Mouse (Mus musculus) hindbrain, embryonic 11.5 days (tissue): ENCODE measurements around the gene Cerk. TPM values are rescaled to one million over a fixed set of nuclear protein-coding genes. Genes with fewer than 3 reads are reported as not detected.

Experiments used
- ATAC-seq: fragments of 200-750 bp; cut with Nextera tagmentation; 2 replicates; pipeline ENCODE4 v1.8.0; 2017; ENCODE audit warnings: mild to moderate bottlenecking, moderate TSS enrichment, moderate library complexity; ENCODE audit not compliant: low FRiP score
- DNase-seq: peaks from one replicate; pipeline ENCODE4 v3.0.0-alpha.2; 2015; ENCODE audit warnings: low spot score
- H3K27ac ChIP-seq: fragments of 300-500 bp; sonication (generic); 2 replicates; pipeline ENCODE4 v1.5.1; 2014; ENCODE audit warnings: mild to moderate bottlenecking, low read depth, low read length
- H3K27me3 ChIP-seq: fragments of 300-500 bp; sonication (generic); 2 replicates; pipeline ENCODE4 v1.6.1; 2014; ENCODE audit warnings: mild to moderate bottlenecking, low read length, moderate library complexity, mixed read lengths; ENCODE audit not compliant: control insufficient read depth, insufficient read depth
- H3K36me3 ChIP-seq: fragments of 300-500 bp; sonication (generic); 2 replicates; pipeline ENCODE4 v1.6.1; 2014; ENCODE audit warnings: mild to moderate bottlenecking, low read length, moderate library complexity, mixed read lengths; ENCODE audit not compliant: control insufficient read depth, insufficient read depth
- H3K4me1 ChIP-seq: fragments of 300-500 bp; sonication (generic); replicated peaks from 2 replicates; pipeline ENCODE4 v1.6.1; 2014; ENCODE audit warnings: low read length, mixed read lengths; ENCODE audit not compliant: control insufficient read depth, insufficient read depth
- H3K4me2 ChIP-seq: fragments of 300-500 bp; sonication (generic); replicated peaks from 2 replicates; pipeline ENCODE4 v1.6.1; 2014; ENCODE audit warnings: mild to moderate bottlenecking, low read depth, low read length
- H3K4me3 ChIP-seq: fragments of 300-500 bp; sonication (generic); 2 replicates; pipeline ENCODE4 v1.5.1; 2014; ENCODE audit warnings: low read depth, low read length
- H3K9ac ChIP-seq: fragments of 300-500 bp; sonication (generic); 2 replicates; pipeline ENCODE4 v1.6.1; 2014; ENCODE audit warnings: low read depth, low read length
- H3K9me3 ChIP-seq: fragments of 300-500 bp; sonication (generic); 2 replicates; pipeline ENCODE4 v1.6.1; 2016; ENCODE audit warnings: low read length; ENCODE audit not compliant: control insufficient read depth
- WGBS: fragments of 180-500 bp; shearing (Covaris S2); extraction: QIAGEN DNeasy Blood & Tissue Kit; methylation state at CpG from one replicate; pipeline ENCODE4 v1.1.7; 2014; 5-methylcytosine and 5-hydroxymethylcytosine counted together
- polyA plus RNA-seq: library from polyadenylated mRNA; unstranded; fragments of >200 nt; fragmentation: Nextera tagmentation; extraction: Ambion mirVana; gene quantifications from 2 replicates; pipeline ENCODE4 v1.2.1, GENCODE M21; 2014

Cerk gene
- polyA plus RNA-seq, 1 experiment from 2014 or later: 16.9 TPM

DNA sequence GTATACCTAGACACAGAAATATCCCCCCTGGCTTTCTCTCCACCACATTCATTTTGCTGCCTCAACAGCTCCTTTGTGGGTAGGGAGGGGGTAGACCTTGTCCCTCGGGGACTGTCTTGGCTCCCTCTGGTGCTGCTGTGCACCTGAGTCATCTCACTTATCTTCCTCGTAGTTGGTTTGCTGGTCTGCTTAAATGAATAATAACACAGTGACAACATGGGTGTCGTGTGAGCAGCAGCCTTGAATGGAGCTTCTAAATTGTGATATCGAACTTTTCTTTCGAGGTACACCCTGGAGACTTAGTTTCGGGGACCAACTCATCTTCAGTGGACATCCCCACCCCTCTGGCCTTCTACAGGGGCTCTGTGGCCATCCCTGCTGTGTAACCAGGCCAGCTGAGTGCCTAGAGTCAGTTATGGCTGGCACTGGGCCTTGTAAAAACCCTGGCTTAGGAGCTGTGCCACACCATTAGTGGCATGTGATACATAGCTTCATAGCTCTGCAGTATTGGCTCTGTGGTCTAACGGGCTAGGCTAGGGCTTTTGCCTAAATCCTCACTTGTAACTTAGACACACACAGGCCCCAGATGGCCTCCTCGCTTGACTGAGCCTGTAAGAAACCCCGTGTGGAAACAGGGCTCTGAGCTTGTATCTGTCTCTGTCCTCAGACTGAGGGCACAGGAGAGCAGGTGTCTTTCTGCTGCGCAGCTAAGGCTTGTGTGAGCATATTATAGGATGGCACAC lies 75.4 kb downstream of the Cerk start:
- ATAC-seq: no peak
- no peak overlapping the region for H3K9ac ChIP-seq
- H3K4me2 ChIP-seq: no peak overlapping the region
- H3K27me3 ChIP-seq: no peaks in the 10 kb centered on the region
- WGBS: 79% methylated on average over 10 of the region's 10 CpGs
- no peaks in the 10 kb centered on the region for H3K9me3 ChIP-seq
- DNase-seq: no peak
- no peaks in the 10 kb centered on the region for H3K36me3 ChIP-seq
- no peak overlapping the region for H3K27ac ChIP-seq
- no peak overlapping the region for H3K4me3 ChIP-seq
- peaks cover 8% of the 10 kb centered on the region for H3K4me1 ChIP-seq

DNA sequence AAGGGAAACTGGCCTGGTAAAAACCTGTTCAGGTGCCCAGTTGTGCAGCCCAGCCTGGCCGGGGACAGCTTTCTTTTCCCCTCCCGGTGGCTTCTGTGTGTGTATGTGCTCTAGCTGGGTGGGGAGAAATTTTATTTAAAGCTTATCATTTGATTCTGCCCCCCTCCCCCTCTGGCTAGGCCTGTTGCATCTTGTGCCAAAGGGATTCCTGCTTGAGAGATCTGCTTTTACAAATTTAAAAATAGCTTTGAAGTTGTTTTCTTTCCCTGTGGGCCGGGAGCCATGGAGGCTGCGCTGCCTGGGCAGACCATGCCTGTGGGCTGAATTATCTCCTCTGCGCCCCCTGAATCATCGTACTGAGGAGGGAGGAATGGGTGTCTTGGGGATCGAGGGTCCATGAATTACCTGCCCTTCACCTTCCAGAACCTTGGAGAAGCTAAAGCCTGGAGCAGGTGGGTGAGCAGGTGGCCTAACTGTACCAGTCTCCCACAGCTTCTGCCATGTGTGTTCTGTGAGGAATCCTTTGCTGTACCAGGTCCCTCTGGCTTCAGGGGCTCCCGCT lies 76.2 kb downstream of the Cerk start:
- no peak for ATAC-seq
- Histone ChIP-seq H3K9ac (no peak overlapping the region), H3K4me1 (peaks cover 8% of the 10 kb centered on the region), H3K4me2 (no peak overlapping the region), H3K9me3 (no peaks in the 10 kb centered on the region), H3K27me3 (no peaks in the 10 kb centered on the region), H3K36me3 (no peaks in the 10 kb centered on the region), H3K4me3 (no peak overlapping the region), H3K27ac (no peak overlapping the region)
- whole genome bisulfite sequencing: 90% methylated on average over 8 of the region's 8 CpGs
- DNase-seq: no peak

DNA sequence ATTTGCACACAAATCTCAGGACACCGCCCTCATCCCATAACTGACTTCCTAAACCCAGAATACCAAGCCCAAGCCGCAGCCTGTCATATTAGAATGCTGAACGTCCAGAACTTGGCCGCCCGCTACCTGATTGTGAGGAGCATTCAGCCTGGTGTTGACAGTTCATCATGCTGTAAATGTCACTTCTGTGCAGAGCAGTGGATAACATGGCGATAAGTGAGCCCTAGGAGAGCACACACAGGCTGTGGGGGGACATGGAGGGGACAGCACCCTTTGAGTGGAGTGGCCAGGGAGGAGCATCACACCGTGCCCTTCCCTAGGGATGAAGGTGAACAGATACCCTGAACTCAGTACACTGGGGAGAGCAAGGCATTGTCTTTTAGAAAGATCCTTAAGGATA lies 76.7 kb downstream of the Cerk start:
- ATAC-seq (no peak), DNase-seq (no peak)
- H3K4me1 ChIP-seq: peaks cover 8% of the 10 kb centered on the region

DNA sequence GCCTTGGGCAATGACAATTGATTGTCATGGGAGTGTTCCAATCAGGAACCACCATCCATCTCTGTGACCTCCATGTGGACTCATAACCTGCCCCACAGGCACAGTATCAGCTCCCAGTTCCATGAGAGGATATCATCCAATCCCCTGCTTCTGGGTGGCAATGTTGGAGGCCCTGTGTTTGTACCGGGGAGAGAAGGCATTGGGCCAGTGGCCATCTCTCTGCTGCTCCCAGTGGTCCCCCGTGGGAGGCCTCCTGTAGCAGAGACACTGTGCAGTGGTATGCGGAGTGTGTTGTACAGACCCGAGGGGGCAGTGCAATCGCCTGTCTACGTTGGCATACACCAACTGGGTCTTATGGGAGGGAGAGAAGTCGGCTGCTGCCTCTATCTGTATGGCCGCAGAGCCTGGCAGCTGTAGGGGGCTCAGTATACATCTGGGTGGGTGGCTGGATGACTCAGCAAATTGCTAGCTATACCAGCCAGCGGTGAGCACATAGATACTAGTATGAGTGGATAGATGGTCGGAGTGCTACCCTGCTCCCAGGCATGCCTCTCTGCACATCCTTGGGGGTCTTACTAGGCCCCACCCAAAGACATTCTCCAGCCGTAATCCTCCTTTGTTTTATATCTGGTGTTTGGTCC lies 78.0 kb downstream of the Cerk start:
- WGBS: 83% methylated on average over 11 of the region's 11 CpGs
- no peak for DNase-seq
- no peaks in the 10 kb centered on the region for H3K27me3 ChIP-seq

More for the DNA sequence above, 76.7 kb downstream of the Cerk start:
- no peaks in the 10 kb centered on the region for H3K27me3 ChIP-seq
- H3K4me2 ChIP-seq: no peak overlapping the region
- H3K9ac ChIP-seq: no peak overlapping the region
- H3K27ac ChIP-seq: no peak overlapping the region
- H3K9me3 ChIP-seq: no peaks in the 10 kb centered on the region
- H3K36me3 ChIP-seq: no peaks in the 10 kb centered on the region
- 90% methylated on average over 7 of the region's 7 CpGs for whole genome bisulfite sequencing
- no peak overlapping the region for H3K4me3 ChIP-seq

DNA sequence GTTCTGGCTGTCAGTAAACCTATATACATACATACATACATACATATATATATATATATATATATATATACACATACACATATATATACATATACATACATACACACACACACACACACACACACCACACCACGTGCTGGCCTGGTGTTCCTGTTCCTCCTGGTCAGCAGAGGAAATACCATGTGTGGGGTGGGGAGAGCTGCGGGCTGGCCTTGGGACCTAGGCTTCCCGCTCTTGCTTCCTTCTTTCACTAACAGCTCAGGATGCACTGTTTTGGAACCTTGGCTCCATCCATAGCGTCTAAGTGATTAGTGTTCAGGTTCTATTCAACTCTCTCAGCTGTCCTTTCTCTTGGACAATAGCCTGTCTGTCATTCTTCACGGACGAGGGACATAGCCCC lies 80.2 kb downstream of the Cerk start:
- no peak overlapping the region for H3K27ac ChIP-seq
- 69% methylated on average over 6 of the region's 6 CpGs for WGBS

More for the DNA sequence above, 78.0 kb downstream of the Cerk start:
- Histone ChIP-seq H3K9me3 (no peaks in the 10 kb centered on the region), H3K9ac (no peak overlapping the region), H3K36me3 (no peaks in the 10 kb centered on the region), H3K27ac (no peak overlapping the region), H3K4me1 (peaks cover 3% of the 10 kb centered on the region; the same call in 1 of the 2 replicates), H3K4me2 (no peak overlapping the region), H3K4me3 (no peak overlapping the region)
- no peak for ATAC-seq

DNA sequence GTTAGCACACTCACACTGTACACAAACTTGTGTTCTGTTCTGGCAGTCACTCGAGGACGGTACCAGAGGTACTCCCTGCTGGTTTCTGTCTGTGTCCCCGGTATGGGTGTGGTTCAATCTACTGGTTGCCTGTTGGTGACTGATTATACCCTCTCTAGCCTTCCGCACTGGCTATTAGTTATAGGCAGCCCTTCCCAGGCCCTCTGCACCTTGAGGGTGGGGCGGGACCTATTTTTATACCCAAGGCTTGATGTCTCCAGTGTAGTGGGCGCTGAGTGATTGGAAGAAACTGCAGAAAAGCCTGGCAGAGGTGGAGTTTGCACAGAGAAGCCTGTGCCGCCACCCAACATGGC lies 80.6 kb downstream of the Cerk start:
- Histone ChIP-seq H3K27ac (no peak overlapping the region), H3K9ac (no peak overlapping the region), H3K36me3 (no peaks in the 10 kb centered on the region), H3K4me3 (no peak overlapping the region), H3K4me2 (no peak overlapping the region), H3K4me1 (no peaks in the 10 kb centered on the region), H3K27me3 (no peaks in the 10 kb centered on the region), H3K9me3 (no peaks in the 10 kb centered on the region)
- 90% methylated on average over 7 of the region's 7 CpGs for WGBS
- DNase-seq: no peak
- no peak for ATAC-seq

More for the DNA sequence above, 80.2 kb downstream of the Cerk start:
- Histone ChIP-seq H3K4me1 (no peaks in the 10 kb centered on the region), H3K4me2 (no peak overlapping the region), H3K27me3 (no peaks in the 10 kb centered on the region), H3K9ac (no peak overlapping the region), H3K4me3 (no peak overlapping the region), H3K36me3 (no peaks in the 10 kb centered on the region), H3K9me3 (no peaks in the 10 kb centered on the region)
- no peak for ATAC-seq
- no peak for DNase-seq

DNA sequence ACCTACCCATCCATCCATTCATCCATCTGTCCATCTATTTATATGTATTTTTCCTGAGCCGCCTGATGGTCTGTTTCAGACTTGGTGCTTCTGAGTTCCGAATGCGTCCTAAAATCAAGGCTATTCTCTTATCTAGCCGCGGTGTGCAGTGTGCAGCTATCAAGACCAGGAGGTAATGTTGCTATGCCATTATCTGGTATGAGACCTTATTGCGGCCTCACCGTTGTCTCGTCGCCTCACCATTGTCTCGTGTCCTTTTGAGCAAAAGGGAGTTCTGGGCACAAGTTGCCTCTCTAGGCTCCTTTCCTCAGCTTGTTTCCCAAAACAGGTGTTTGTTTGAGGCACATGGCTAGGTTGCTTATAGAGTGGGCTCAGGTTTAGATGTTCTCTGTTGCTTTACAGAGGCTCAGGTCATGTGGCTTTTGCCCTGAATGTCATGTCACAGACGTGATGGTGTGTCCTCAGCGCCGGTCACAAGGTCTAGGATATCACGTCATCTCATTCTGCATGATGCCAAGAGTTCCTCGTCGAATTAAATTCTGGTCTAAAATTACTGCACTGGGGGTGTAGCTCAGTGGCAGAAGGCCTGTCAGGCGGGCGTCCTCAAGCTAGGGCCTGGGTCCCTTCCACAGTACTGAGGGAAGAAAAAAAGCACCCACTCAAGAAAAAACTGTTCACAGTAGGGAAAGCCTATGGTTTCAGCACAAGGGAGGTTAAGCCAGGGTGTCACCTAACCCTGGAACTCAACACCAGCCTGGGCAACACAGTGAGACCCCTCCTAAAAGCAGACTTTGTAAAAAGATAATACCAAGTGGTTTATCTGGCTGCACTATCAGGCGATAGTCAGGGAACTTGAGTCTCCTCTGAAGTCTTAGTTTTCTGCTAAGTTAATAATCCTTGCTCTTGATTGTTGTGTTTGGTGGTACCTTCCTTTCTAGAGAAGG lies 81.3 kb downstream of the Cerk start:
- WGBS: 91% methylated on average over 19 of the region's 19 CpGs
- no peaks in the 10 kb centered on the region for H3K27me3 ChIP-seq
- H3K36me3 ChIP-seq: no peaks in the 10 kb centered on the region
- no peak for ATAC-seq
- no peak overlapping the region for H3K4me3 ChIP-seq
- H3K9ac ChIP-seq: no peak overlapping the region
- no peak overlapping the region for H3K27ac ChIP-seq
- no peaks in the 10 kb centered on the region for H3K9me3 ChIP-seq
- DNase-seq: no peak
- H3K4me2 ChIP-seq: no peak overlapping the region
- no peaks in the 10 kb centered on the region for H3K4me1 ChIP-seq

DNA sequence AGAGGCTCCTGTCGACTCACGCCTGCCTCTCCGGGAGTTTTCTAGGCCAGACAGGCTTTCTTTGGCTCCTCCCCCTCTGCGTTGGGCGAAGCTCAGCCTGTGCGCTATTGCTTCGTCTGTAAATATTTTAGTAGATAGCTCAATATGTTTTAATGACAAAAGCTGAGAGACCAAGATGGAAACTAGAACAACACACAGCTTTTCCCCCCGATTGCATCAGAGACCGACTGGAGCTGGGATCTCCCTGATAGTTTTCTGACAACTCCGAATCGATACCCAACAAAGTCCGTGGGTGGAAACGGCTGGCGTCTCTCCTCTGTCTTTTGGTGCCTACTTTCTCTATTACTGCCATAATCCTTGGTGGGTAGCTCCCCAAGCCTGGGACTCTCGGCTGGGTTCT lies 83.6 kb downstream of the Cerk start:
- no peaks in the 10 kb centered on the region for H3K4me1 ChIP-seq
- no peak overlapping the region for H3K9ac ChIP-seq
- no peak for DNase-seq
- ATAC-seq: no peak
- no peaks in the 10 kb centered on the region for H3K27me3 ChIP-seq
- no peak overlapping the region for H3K27ac ChIP-seq
- no peak overlapping the region for H3K4me3 ChIP-seq
- 89% methylated on average over 15 of the region's 15 CpGs for WGBS
- no peaks in the 10 kb centered on the region for H3K9me3 ChIP-seq
- no peak overlapping the region for H3K4me2 ChIP-seq
- H3K36me3 ChIP-seq: no peaks in the 10 kb centered on the region
